Mouse (Mus musculus) hematopoietic stem cell, adult 5-6 weeks (primary cell): ENCODE measurements around the gene Nfatc2. TPM values are rescaled to one million over a fixed set of nuclear protein-coding genes. Genes with fewer than 3 reads are reported as not detected.
A peak's percentile ranks its signal among the peaks of the same experiment; 100 is the strongest.

Source experiments
- ATAC-seq, 2 experiments: fragments of 125-278 bp in 1 of 2; replicated peaks in 1 of 2; 2 replicates each; pipeline ENCODE4 v1.8.0; 2016 to 2017; ENCODE audit warnings: inconsistent platforms in 2 of 2, mild to moderate bottlenecking in 2 of 2, moderate number of reproducible peaks in 2 of 2, low read depth in 1 of 2, moderate TSS enrichment in 1 of 2; ENCODE audit not compliant: low FRiP score in 2 of 2, poor library complexity in 2 of 2, severe bottlenecking in 2 of 2, insufficient read depth in 1 of 2, low TSS enrichment in 1 of 2
- total RNA-seq: library from RNA; stranded (forward); fragments of 172-1452, 232-1000 nt; gene quantifications from 2 replicates; pipeline ENCODE4 v1.2.3, GENCODE M21; 2017

Nfatc2 gene
- total RNA-seq, 1 experiment from 2014 or later, result 5.6 TPM

GRCm38 (mm10) chr2:168525391-168526154 is 75.9 kb downstream of the Nfatc2 start:
- no peak for ATAC-seq

- peak; percentile 88 to 93 for ATAC-seq
These were observed 76.5 kb downstream of the Nfatc2 start for GRCm38 (mm10) chr2:168524905-168525381.

- no peak for ATAC-seq
These were observed 79.2 kb downstream of the Nfatc2 start for GRCm38 (mm10) chr2:168522247-168522646.

- no peak for ATAC-seq
These were observed 80.7 kb downstream of the Nfatc2 start for GRCm38 (mm10) chr2:168520771-168521170.

- ATAC-seq, result no peak
These were observed 81.9 kb downstream of the Nfatc2 start for GRCm38 (mm10) chr2:168519589-168519988.

- no peak for ATAC-seq
These were observed 83.2 kb downstream of the Nfatc2 start for GRCm38 (mm10) chr2:168518256-168518659.

GRCm38 (mm10) chr2:168517774-168518173 is 83.7 kb downstream of the Nfatc2 start:
- no peak for ATAC-seq

- ATAC-seq, result peak; percentile 89 to 94
These were observed 84.7 kb downstream of the Nfatc2 start for GRCm38 (mm10) chr2:168516717-168517116.

GRCm38 (mm10) chr2:168515466-168515865 is 86.0 kb downstream of the Nfatc2 start:
- ATAC-seq, result no peak

GRCm38 (mm10) chr2:168514131-168514530 is 87.3 kb downstream of the Nfatc2 start:
- no peak for ATAC-seq

- ATAC-seq, result no peak
These were observed 89.9 kb downstream of the Nfatc2 start for GRCm38 (mm10) chr2:168511529-168511928.

- no peak for ATAC-seq
These were observed 92.8 kb downstream of the Nfatc2 start for GRCm38 (mm10) chr2:168508469-168509198.

GRCm38 (mm10) chr2:168504431-168505182 is 96.8 kb downstream of the Nfatc2 start:
- no peak for ATAC-seq

- no peak for ATAC-seq
These were observed 97.7 kb downstream of the Nfatc2 start for GRCm38 (mm10) chr2:168503735-168504134.

GRCm38 (mm10) chr2:168500750-168501149 is 100.7 kb downstream of the Nfatc2 start:
- peak in 1 of 2 experiments; percentile 14; a peak in 1 of 4 replicates for ATAC-seq

- ATAC-seq, result no peak
These were observed 101.2 kb downstream of the Nfatc2 start for GRCm38 (mm10) chr2:168500244-168500643.

- ATAC-seq, result no peak
These were observed 109.7 kb downstream of the Nfatc2 start for GRCm38 (mm10) chr2:168491791-168492190.

- ATAC-seq, result peak in 1 of 2 experiments; percentile 23; a peak in 1 of 4 replicates
These were observed 111.5 kb downstream of the Nfatc2 start for GRCm38 (mm10) chr2:168489953-168490352.
